Mouse (Mus musculus) liver, adult 2 months (tissue): ENCODE data around the gene Fpr-rs4.

ENCODE experiments used
- CTCF ChIP-seq: fragments of 200-500 bp; IDR thresholded peaks from 2 replicates; pipeline ENCODE4 v1.5.1; 2011; ENCODE audit warnings: low read depth, low read length, control low read depth
- POLR2A ChIP-seq: fragments of 200-500 bp; IDR thresholded peaks from 2 replicates; pipeline ENCODE4 v1.6.1; 2011; ENCODE audit warnings: low read length, control low read depth; ENCODE audit not compliant: insufficient read depth; ENCODE audit errors: extremely low read depth

- TF ChIP-seq CTCF (0 out of 2 replicates have a peak, but pooled peaks have one; percentile 8), POLR2A (no peak)
Observed at GRCm38 (mm10) chr17:17973443-17973842, 48.1 kb upstream of the Fpr-rs4 start.
